ENCODE assay signal across 29 mouse cellular contexts in the genomic region with DNA sequence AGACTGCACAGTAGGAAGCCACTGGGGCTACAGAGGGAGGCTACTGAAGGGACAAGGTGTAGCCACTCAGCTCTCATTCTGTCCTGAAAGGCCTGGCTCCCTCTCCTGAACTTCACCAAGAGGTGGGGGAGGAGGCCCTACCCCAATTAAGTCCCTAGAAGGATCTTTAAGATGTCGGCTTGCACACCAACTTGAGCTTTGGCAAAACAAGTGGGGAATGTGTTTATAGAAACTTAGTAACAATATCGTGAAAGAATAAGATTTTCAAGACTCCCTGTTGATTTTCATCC. TPM values are rescaled to one million over a fixed set of nuclear protein-coding genes. Genes with fewer than 3 reads are reported as not detected.
DNase-seq lines count a peak whose midpoint lies in the region; ATAC-seq and TF ChIP-seq lines count a peak whose summit lies in the region.
"Had no signal": no experiment of that assay in that cellular context is flagged by ENCODE, and none has a peak within 500 bp of the region (broad histone marks: within the 10 kb centered on the region; RNA-seq: fewer than 3 reads in every experiment).

No protein-coding gene starts in this region.

- intact Hi-C loops in heart, postnatal 25 days (cut with DNase I) = no loop called here

- H3K27ac ChIP-seq in heart, embryonic 15.5 days = no peak overlapping the region
- H3K27ac ChIP-seq in liver, embryonic 11.5 days (ENCODE audit: low read depth, low read length) = no peak overlapping the region
- no peak overlapping the region for H3K27ac ChIP-seq in liver, postnatal 0 days (ENCODE audit: low read depth)
- H3K27ac ChIP-seq in neural tube, embryonic 11.5 days (ENCODE audit: low read depth, low read length) = no peak overlapping the region
- H3K27ac ChIP-seq: embryonic facial prominence, embryonic 13.5 days; forebrain, embryonic 12.5 days; hindbrain, embryonic 10.5 days; limb, embryonic 15.5 days; liver, embryonic 15.5 days had no signal

- H3K9ac ChIP-seq in heart, embryonic 15.5 days = no peak overlapping the region
- H3K9ac ChIP-seq in liver, embryonic 11.5 days (ENCODE audit: low read depth, low read length) = no peak overlapping the region
- H3K9ac ChIP-seq in liver, postnatal 0 days (replicated peaks) = no peak overlapping the region
- H3K9ac ChIP-seq in neural tube, embryonic 11.5 days (ENCODE audit: low read length) = no peak overlapping the region
- H3K9ac ChIP-seq: embryonic facial prominence, embryonic 13.5 days; forebrain, embryonic 12.5 days; limb, embryonic 15.5 days; liver, embryonic 15.5 days had no signal

- TF ChIP-seq CTCF in liver, postnatal 0 days (IDR thresholded peaks at IDR 0.05; ENCODE audit: low read depth) = no peak

- no peaks in the 10 kb centered on the region for H3K36me3 ChIP-seq in heart, embryonic 15.5 days
- H3K36me3 ChIP-seq in liver, embryonic 11.5 days (ENCODE audit: control insufficient read depth, insufficient read depth, low read length) = no peaks in the 10 kb centered on the region
- no peaks in the 10 kb centered on the region for H3K36me3 ChIP-seq in liver, postnatal 0 days (replicated peaks; ENCODE audit: insufficient read depth, low read length)
- no peaks in the 10 kb centered on the region for H3K36me3 ChIP-seq in neural tube, embryonic 11.5 days (ENCODE audit: control insufficient read depth, insufficient read depth, low read length)
- H3K36me3 ChIP-seq: embryonic facial prominence, embryonic 13.5 days; forebrain, embryonic 12.5 days; hindbrain, embryonic 10.5 days; limb, embryonic 15.5 days; liver, embryonic 15.5 days had no signal

- DNase-seq in embryo, embryonic 9.5 days (ENCODE audit: extremely low spot score) = peak; percentile 19
- no peak for DNase-seq in embryo, embryonic 10 days (ENCODE audit: low spot score)
- DNase-seq in heart, postnatal 25 days (ENCODE audit: low spot score) = no peak
- DNase-seq in liver, embryonic 11.5 days (ENCODE audit: low spot score) = no peak
- no peak for DNase-seq in liver, postnatal 0 days
- peak; percentile 35 for DNase-seq in neural tube, embryonic 11.5 days (ENCODE audit: low spot score)
- DNase-seq: adrenal gland, adult 8-10 months; cerebellum, adult 11-12 months; cerebellum, postnatal 10 days; gastrocnemius, postnatal 25 days; lung, postnatal 4 days; right cerebral cortex, postnatal 14 days; thymus, adult 18-20 months; thymus, postnatal 36 days had no signal

- ATAC-seq in heart, embryonic 15.5 days (replicated peaks; ENCODE audit: insufficient number of reproducible peaks, insufficient read depth, low FRiP score, low read depth) = no peak
- ATAC-seq in liver, embryonic 11.5 days (replicated peaks; ENCODE audit: low FRiP score) = no peak
- no peak for ATAC-seq in liver, postnatal 0 days
- ATAC-seq in neural tube, embryonic 11.5 days (ENCODE audit: insufficient read depth, low FRiP score, low TSS enrichment) = no peak
- ATAC-seq: activated CD4-positive, CD25-positive, alpha-beta regulatory T cell, adult 4 months; intestine, postnatal 0 days had no signal

- peak overlapping the region; percentile 38 for H3K4me2 ChIP-seq in heart, embryonic 15.5 days
- peak overlapping the region; percentile 48; the same call in 1 of the 2 replicates for H3K4me2 ChIP-seq in liver, embryonic 11.5 days
- no peak overlapping the region for H3K4me2 ChIP-seq in liver, postnatal 0 days (ENCODE audit: low read depth, low read length)
- H3K4me2 ChIP-seq in neural tube, embryonic 11.5 days (ENCODE audit: low read depth) = no peak overlapping the region
- H3K4me2 ChIP-seq: embryonic facial prominence, embryonic 13.5 days; forebrain, embryonic 12.5 days; limb, embryonic 15.5 days; liver, embryonic 15.5 days had no signal

- no peaks in the 10 kb centered on the region for H3K9me3 ChIP-seq in heart, embryonic 15.5 days (replicated peaks)
- no peaks in the 10 kb centered on the region for H3K9me3 ChIP-seq in liver, embryonic 11.5 days (ENCODE audit: control insufficient read depth, low read length)
- H3K9me3 ChIP-seq in liver, postnatal 0 days (ENCODE audit: low read length) = no peaks in the 10 kb centered on the region
- H3K9me3 ChIP-seq in neural tube, embryonic 11.5 days (ENCODE audit: control insufficient read depth, low read length) = no peaks in the 10 kb centered on the region
- H3K9me3 ChIP-seq: embryonic facial prominence, embryonic 13.5 days; forebrain, embryonic 12.5 days; hindbrain, embryonic 10.5 days; limb, embryonic 15.5 days; liver, embryonic 15.5 days had no signal

- H3K27me3 ChIP-seq in heart, embryonic 15.5 days = peaks cover 90% of the 10 kb centered on the region
- peaks cover 98% of the 10 kb centered on the region for H3K27me3 ChIP-seq in liver, embryonic 11.5 days (replicated peaks; ENCODE audit: control insufficient read depth, insufficient read depth, low read length)
- peaks cover 98% of the 10 kb centered on the region for H3K27me3 ChIP-seq in liver, postnatal 0 days (ENCODE audit: insufficient read depth, low read length)
- peaks cover 96% of the 10 kb centered on the region for H3K27me3 ChIP-seq in neural tube, embryonic 11.5 days (ENCODE audit: control insufficient read depth, insufficient read depth, low read length)

- TF ChIP-seq EP300 in liver, postnatal 0 days (IDR thresholded peaks at IDR 0.05; ENCODE audit: low read depth) = no peak

- 15% methylated on average over 2 of the region's 2 CpGs for whole genome bisulfite sequencing in heart, embryonic 15.5 days
- WGBS in liver, embryonic 11.5 days = 13% methylated on average over 2 of the region's 2 CpGs
- WGBS in liver, postnatal 0 days (ENCODE audit: insufficient replicate concordance) = 12% methylated on average over 2 of the region's 2 CpGs
- WGBS in neural tube, embryonic 11.5 days = 0% methylated on average over 2 of the region's 2 CpGs

- peaks cover 41% of the 10 kb centered on the region for H3K4me1 ChIP-seq in heart, embryonic 15.5 days (replicated peaks)
- H3K4me1 ChIP-seq in liver, embryonic 11.5 days (replicated peaks; ENCODE audit: control insufficient read depth, insufficient read depth, low read length) = peaks cover 7% of the 10 kb centered on the region
- H3K4me1 ChIP-seq in liver, postnatal 0 days (ENCODE audit: insufficient read depth) = peaks cover 9% of the 10 kb centered on the region
- peaks cover 4% of the 10 kb centered on the region; the same call in 1 of the 2 replicates for H3K4me1 ChIP-seq in neural tube, embryonic 11.5 days (ENCODE audit: control insufficient read depth, insufficient read depth, low read length)

- H3K4me3 ChIP-seq in heart, embryonic 15.5 days = 0 out of 2 replicates have a peak overlapping the region, but pooled peaks have one; percentile 3
- H3K4me3 ChIP-seq in liver, embryonic 11.5 days (ENCODE audit: low read depth, low read length) = no peak overlapping the region
- no peak overlapping the region for H3K4me3 ChIP-seq in liver, postnatal 0 days (ENCODE audit: low read depth, low read length)
- H3K4me3 ChIP-seq in neural tube, embryonic 11.5 days (ENCODE audit: low read depth, low read length) = no peak overlapping the region
- H3K4me3 ChIP-seq: embryonic facial prominence, embryonic 13.5 days; erythroblast, embryonic 14.5 days; forebrain, embryonic 12.5 days; hindbrain, embryonic 10.5 days; limb, embryonic 15.5 days; liver, embryonic 15.5 days had no signal

RNA-seq across cellular contexts. Expression of a gene that starts 5.4 kb away (rescaled TPM):
- 21.9 and 23.5 TPM in 2 replicates for polyA plus RNA-seq in heart, embryonic 15.5 days (2015; fragmentation: Nextera tagmentation; extraction: Ambion mirVana)
- 1 to 10 TPM; 6.0 to 6.6 TPM for total RNA-seq in heart, postnatal 25 days (2021)
- polyA plus RNA-seq in liver, embryonic 11.5 days (2014; fragmentation: Nextera tagmentation; extraction: Ambion mirVana) = 19.6 and 21.3 TPM in 2 replicates
- 0.86 and 1.1 TPM in 2 replicates for polyA plus RNA-seq in liver, postnatal 0 days (2015; fragmentation: Nextera tagmentation; extraction: Ambion mirVana)
- polyA plus RNA-seq in neural tube, embryonic 11.5 days (2014; fragmentation: Nextera tagmentation; extraction: Ambion mirVana) = 1.3 and 3.3 TPM in 2 replicates
- total RNA-seq: midbrain, postnatal 0 days had no signal
- polyA plus RNA-seq: activated CD4-positive, CD25-positive, alpha-beta regulatory T cell, adult 4 months; erythroblast, embryonic 14.5 days; forebrain, embryonic 12.5 days had no signal

RNA-seq across cellular contexts. Expression of a gene that starts 39.9 kb away (rescaled TPM):
- polyA plus RNA-seq in heart, embryonic 15.5 days (2015; fragmentation: Nextera tagmentation; extraction: Ambion mirVana) = not detected in 2 replicates
- not detected for total RNA-seq in heart, postnatal 25 days (2021)
- polyA plus RNA-seq in liver, embryonic 11.5 days (2014; fragmentation: Nextera tagmentation; extraction: Ambion mirVana) = not detected in 2 replicates
- polyA plus RNA-seq in liver, postnatal 0 days (2015; fragmentation: Nextera tagmentation; extraction: Ambion mirVana) = not detected in 2 replicates
- not detected in 2 replicates for polyA plus RNA-seq in neural tube, embryonic 11.5 days (2014; fragmentation: Nextera tagmentation; extraction: Ambion mirVana)
- total RNA-seq: adrenal gland, adult 8-10 months; gastrocnemius, postnatal 25 days; left cerebral cortex, adult 18-20 months; left cerebral cortex, postnatal 36 days; midbrain, postnatal 0 days had no signal
- polyA plus RNA-seq: activated CD4-positive, CD25-positive, alpha-beta regulatory T cell, adult 4 months; cortical plate, adult 2 months; embryonic facial prominence, embryonic 13.5 days; erythroblast, embryonic 14.5 days; forebrain, embryonic 12.5 days; heart, embryonic 16.5 days; hindbrain, embryonic 10.5 days; intestine, postnatal 0 days; limb, embryonic 15.5 days; liver, embryonic 15.5 days; lung, embryonic 16.5 days; midbrain, postnatal 0 days had no signal

Comparison
In these comparisons a context has a peak if more than half of its experiments do, and no peak if none do; other contexts are left out.
1. DNase-seq: peak in embryo, embryonic 9.5 days (single experiment) and neural tube, embryonic 11.5 days (single experiment); none in embryo, embryonic 10 days (single experiment), heart, postnatal 25 days (single experiment), liver, embryonic 11.5 days (single experiment) and liver, postnatal 0 days (single experiment).
2. H3K4me2 ChIP-seq: peak in heart, embryonic 15.5 days (single experiment) and liver, embryonic 11.5 days (single experiment); none in liver, postnatal 0 days (single experiment) and neural tube, embryonic 11.5 days (single experiment).